Mouse (Mus musculus) embryo, embryonic 11.5 days (tissue): ENCODE measurements at regions not wholly inside any gene's neighbourhood (a gene's known extent, or its start where the extent isn't known, plus 50 kb on each side); places are given as distances from the start of the nearest gene placed in this dataset.
A peak's percentile ranks its signal among the peaks of the same experiment; 100 is the strongest.

ENCODE experiments used
- DNase-seq: peaks from one replicate; pipeline ENCODE4 v3.0.0-alpha.2; 2012; ENCODE audit warnings: low read depth, low spot score

DNA sequence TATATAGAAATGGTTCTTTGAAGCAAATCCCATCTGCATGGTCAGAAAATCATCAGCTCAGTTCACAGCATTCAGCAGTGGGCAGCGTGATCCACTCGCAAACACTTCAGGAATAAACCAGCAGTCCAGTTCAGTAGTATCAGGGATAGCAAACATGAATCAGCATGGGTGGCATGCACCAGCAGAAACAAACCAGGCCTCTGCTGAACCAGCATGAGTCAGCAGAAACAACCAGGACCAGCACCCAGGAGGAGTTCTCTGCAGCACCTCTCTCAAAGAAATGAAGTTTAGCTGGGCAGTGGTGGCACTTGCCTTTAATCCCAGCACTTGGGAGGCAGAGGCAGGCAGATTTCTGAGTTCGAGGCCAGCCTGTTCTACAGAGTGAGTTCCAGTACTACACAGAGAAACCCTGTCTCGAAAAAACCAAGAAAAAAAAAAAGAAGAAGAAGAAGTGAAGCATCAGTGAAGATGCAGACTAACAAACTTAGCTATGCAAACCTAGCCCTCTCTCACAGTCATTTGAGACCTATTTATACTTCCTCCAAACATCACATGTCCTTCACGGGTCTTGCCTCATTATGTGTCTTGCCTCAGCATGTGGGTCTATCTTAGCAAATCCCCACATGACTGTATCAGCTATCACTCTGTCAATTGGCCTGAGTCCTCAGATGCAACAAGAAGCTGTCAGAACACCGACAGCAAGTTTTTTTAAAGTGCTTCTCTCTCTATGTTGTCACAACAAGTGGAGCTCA is 80.2 kb downstream of the Fthl17a start:
- no peak for DNase-seq

- DNase-seq: peak; percentile 19
These were observed 94.0 kb downstream of the Fthl17a start for GRCm38 (mm10) chrX:85343517-85343916.

GRCm38 (mm10) chrX:85375296-85375695 is 125.8 kb downstream of the Fthl17a start:
- DNase-seq: no peak

DNA sequence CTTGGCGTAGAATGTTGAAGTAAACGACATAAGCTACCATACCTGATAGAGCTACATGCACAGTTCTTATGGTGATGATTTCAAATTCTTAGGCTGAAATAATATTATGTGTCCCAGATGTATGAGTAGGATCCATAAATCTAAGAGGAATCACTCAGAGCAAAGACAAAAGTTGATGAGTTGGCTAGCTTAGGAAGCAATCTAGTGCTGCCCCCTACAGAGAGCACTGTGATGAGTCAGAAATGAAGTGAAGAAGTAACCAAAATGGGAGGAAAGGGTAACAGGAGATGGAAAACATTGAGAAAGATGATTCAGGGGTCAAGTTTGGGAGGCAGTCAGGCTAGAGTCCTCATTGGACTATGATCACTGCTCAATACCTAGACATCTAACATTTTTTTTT is 135.0 kb downstream of the Fthl17a start:
- no peak for DNase-seq
